ENCODE assay signal across 10 mouse cellular contexts in the genomic region with DNA sequence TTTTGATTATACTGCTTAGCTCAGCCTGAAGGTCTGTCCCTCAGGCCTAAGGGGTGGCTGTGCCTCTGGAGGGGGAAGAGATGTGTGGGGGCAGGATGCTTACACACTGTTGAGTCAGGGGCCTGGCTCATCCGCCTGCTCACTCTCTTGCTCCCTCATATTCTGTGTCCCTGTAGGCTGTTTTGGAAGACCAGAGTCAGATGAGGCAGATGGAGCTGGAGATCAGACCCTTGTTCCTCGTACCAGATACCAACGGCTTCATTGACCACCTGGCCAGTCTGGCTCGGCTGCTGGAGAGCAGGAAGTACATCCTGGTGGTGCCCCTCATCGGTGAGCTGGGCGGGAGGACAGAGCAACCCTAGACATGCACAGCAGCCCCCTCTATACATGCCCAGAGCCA. TPM values are rescaled to one million over a fixed set of nuclear protein-coding genes. Genes with fewer than 3 reads are reported as not detected.
A peak's percentile ranks its signal among the peaks of the same experiment; 100 is the strongest.
DNase-seq lines count a peak whose midpoint lies in the region; ATAC-seq and TF ChIP-seq lines count a peak whose summit lies in the region.
"Had no signal": no experiment of that assay in that cellular context is flagged by ENCODE, and none has a peak within 500 bp of the region (broad histone marks: within the 10 kb centered on the region; RNA-seq: fewer than 3 reads in every experiment).

No protein-coding gene starts in this region.

- H3K9me3 ChIP-seq in embryonic facial prominence, embryonic 13.5 days: no peaks in the 10 kb centered on the region
- no peaks in the 10 kb centered on the region for H3K9me3 ChIP-seq in limb, embryonic 12.5 days

- ATAC-seq in embryonic facial prominence, embryonic 13.5 days (ENCODE audit: insufficient number of reproducible peaks, insufficient read depth, low FRiP score, low TSS enrichment, low read depth): no peak
- ATAC-seq in limb, embryonic 12.5 days (ENCODE audit: insufficient number of reproducible peaks, insufficient read depth, low FRiP score, low TSS enrichment, low read depth): no peak
- ATAC-seq: inflammation-experienced regulatory T-cells, adult 6 months had no signal

- H3K27ac ChIP-seq in gastrocnemius, adult 2 months: peak overlapping the region; percentile 92
- H3K27ac ChIP-seq in layer of hippocampus, adult 2 months: peak overlapping the region; percentile 74
- no peak overlapping the region for H3K27ac ChIP-seq in embryonic facial prominence, embryonic 13.5 days
- peak overlapping the region; percentile 53 for H3K27ac ChIP-seq in limb, embryonic 12.5 days

- 53% methylated on average over 6 of the region's 6 CpGs for WGBS in embryonic facial prominence, embryonic 13.5 days
- WGBS in limb, embryonic 12.5 days: 36% methylated on average over 6 of the region's 6 CpGs

- intact Hi-C loops in gastrocnemius, adult 2 months (cut with DNase I): no loop called here

- no peak for TF ChIP-seq CTCF in gastrocnemius, adult 2 months (IDR thresholded peaks at IDR 0.05)
- no peak for TF ChIP-seq CTCF in layer of hippocampus, adult 2 months (conservative IDR thresholded peaks at IDR 0.05)

- no peak for DNase-seq in gastrocnemius, adult 2 months
- DNase-seq in gastrocnemius, postnatal 25 days: no peak
- DNase-seq in layer of hippocampus, adult 2 months (ENCODE audit: low spot score in 2 of 2): no peak
- DNase-seq in layer of hippocampus, adult 8-10 months (ENCODE audit: low spot score in 2 of 2): no peak
- DNase-seq in urinary bladder, postnatal 14 days (ENCODE audit: low spot score): no peak
- no peak for DNase-seq in adrenal gland, adult 8-10 months
- DNase-seq: thymus, postnatal 25 days had no signal

- H3K4me3 ChIP-seq in gastrocnemius, adult 2 months: no peak overlapping the region
- H3K4me3 ChIP-seq in layer of hippocampus, adult 2 months: no peak overlapping the region
- no peak overlapping the region for H3K4me3 ChIP-seq in embryonic facial prominence, embryonic 13.5 days
- no peak overlapping the region for H3K4me3 ChIP-seq in limb, embryonic 12.5 days (replicated peaks)

- H3K36me3 ChIP-seq in embryonic facial prominence, embryonic 13.5 days: peaks cover 36% of the 10 kb centered on the region
- peaks cover 37% of the 10 kb centered on the region for H3K36me3 ChIP-seq in limb, embryonic 12.5 days

- no peak overlapping the region for H3K4me2 ChIP-seq in embryonic facial prominence, embryonic 13.5 days
- H3K4me2 ChIP-seq in limb, embryonic 12.5 days: no peak overlapping the region

- peaks cover 28% of the 10 kb centered on the region for H3K4me1 ChIP-seq in embryonic facial prominence, embryonic 13.5 days
- peaks cover 41% of the 10 kb centered on the region for H3K4me1 ChIP-seq in limb, embryonic 12.5 days (replicated peaks)

- H3K27me3 ChIP-seq in embryonic facial prominence, embryonic 13.5 days: no peaks in the 10 kb centered on the region
- no peaks in the 10 kb centered on the region for H3K27me3 ChIP-seq in limb, embryonic 12.5 days

- peak overlapping the region; percentile 28; the same call in 1 of the 2 replicates for H3K9ac ChIP-seq in embryonic facial prominence, embryonic 13.5 days
- H3K9ac ChIP-seq in limb, embryonic 12.5 days (replicated peaks): no peak overlapping the region

RNA-seq across cellular contexts. Expression of a gene that starts 13.3 kb away (rescaled TPM):
- 1 to 10 TPM; 4.6 to 6.6 TPM for total RNA-seq in gastrocnemius, adult 2 months (2021)
- 1 to 10 TPM; 5.7 to 5.9 TPM for total RNA-seq in gastrocnemius, postnatal 25 days (2021)
- 1 to 10 TPM; 3.8 to 3.9 TPM for total RNA-seq in layer of hippocampus, adult 2 months (2021)
- total RNA-seq in layer of hippocampus, adult 8-10 months (2022): 1 to 10 TPM; 2.9 to 4.9 (median 3.9) TPM
- polyA plus RNA-seq in embryonic facial prominence, embryonic 13.5 days (2015; fragmentation: Nextera tagmentation; extraction: Ambion mirVana): 8.2 and 9.7 TPM in 2 replicates
- 30.3 and 35.5 TPM in 2 replicates for polyA plus RNA-seq in limb, embryonic 12.5 days (2016; fragmentation: Nextera tagmentation; extraction: Ambion mirVana)
- total RNA-seq in adrenal gland, adult 8-10 months (2022): 10 to 100 TPM in 2 of 4 experiments, 1 to 10 TPM in 2; 7.7 to 16.5 (median 11.4) TPM

RNA-seq across cellular contexts. Expression of a gene that starts 22.6 kb away (rescaled TPM):
- total RNA-seq in gastrocnemius, adult 2 months (2021): 1 to 10 TPM; 2.5 to 3.6 TPM
- total RNA-seq in gastrocnemius, postnatal 25 days (2021): 1 to 10 TPM; 2.8 to 3.3 TPM
- 10 to 100 TPM; 19.3 to 22.4 TPM for total RNA-seq in layer of hippocampus, adult 2 months (2021)
- total RNA-seq in layer of hippocampus, adult 8-10 months (2022): 10 to 100 TPM; 15.6 to 23.4 (median 19.8) TPM
- 28.7 and 30.4 TPM in 2 replicates for polyA plus RNA-seq in embryonic facial prominence, embryonic 13.5 days (2015; fragmentation: Nextera tagmentation; extraction: Ambion mirVana)
- 29.6 and 31.0 TPM in 2 replicates for polyA plus RNA-seq in limb, embryonic 12.5 days (2016; fragmentation: Nextera tagmentation; extraction: Ambion mirVana)
- 10 to 100 TPM; 22.3 to 28.9 (median 25.9) TPM for total RNA-seq in adrenal gland, adult 8-10 months (2022)

RNA-seq across cellular contexts. Expression of a gene that starts 35.1 kb away (rescaled TPM):
- total RNA-seq in gastrocnemius, adult 2 months (2021): 1 to 10 TPM; 5.5 to 6.2 TPM
- 1 to 10 TPM; 5.6 to 5.8 TPM for total RNA-seq in gastrocnemius, postnatal 25 days (2021)
- total RNA-seq in layer of hippocampus, adult 2 months (2021): 10 to 100 TPM; 30.7 to 31.4 TPM
- total RNA-seq in layer of hippocampus, adult 8-10 months (2022): 10 to 100 TPM; 28.9 to 38.6 (median 30.9) TPM
- 20.8 and 24.5 TPM in 2 replicates for polyA plus RNA-seq in embryonic facial prominence, embryonic 13.5 days (2015; fragmentation: Nextera tagmentation; extraction: Ambion mirVana)
- 24.0 and 25.5 TPM in 2 replicates for polyA plus RNA-seq in limb, embryonic 12.5 days (2016; fragmentation: Nextera tagmentation; extraction: Ambion mirVana)
- total RNA-seq in adrenal gland, adult 8-10 months (2022): 10 to 100 TPM; 32.3 to 46.1 (median 44.7) TPM

RNA-seq across cellular contexts. Expression of a gene that starts 37.6 kb away (rescaled TPM):
- 1 to 10 TPM in 1 of 2 experiments, under 1 TPM in 1; 0.54 to 1.1 TPM for total RNA-seq in gastrocnemius, adult 2 months (2021)
- total RNA-seq in gastrocnemius, postnatal 25 days (2021): 1 to 10 TPM in 1 of 2 experiments, under 1 TPM in 1; 1.00 to 1.7 TPM
- 100 to 1,000 TPM; 104 to 110 TPM for total RNA-seq in layer of hippocampus, adult 2 months (2021)
- total RNA-seq in layer of hippocampus, adult 8-10 months (2022): 100 to 1,000 TPM in 2 of 4 experiments, 10 to 100 TPM in 2; 80.7 to 110 (median 97.3) TPM
- 6.0 and 7.1 TPM in 2 replicates for polyA plus RNA-seq in embryonic facial prominence, embryonic 13.5 days (2015; fragmentation: Nextera tagmentation; extraction: Ambion mirVana)
- polyA plus RNA-seq in limb, embryonic 12.5 days (2016; fragmentation: Nextera tagmentation; extraction: Ambion mirVana): 1.5 and 2.1 TPM in 2 replicates
- total RNA-seq in adrenal gland, adult 8-10 months (2022): 10 to 100 TPM; 39.9 to 74.9 (median 58.7) TPM

Comparison
In these comparisons a context has a peak if more than half of its experiments do, and no peak if none do; other contexts are left out.
1. RNA of a gene that starts 35.1 kb away (total RNA-seq): 32.3 to 46.1 TPM in adrenal gland, adult 8-10 months, 28.9 to 38.6 TPM in layer of hippocampus, adult 8-10 months and 30.7 to 31.4 TPM in layer of hippocampus, adult 2 months; 5.5 to 6.2 TPM in gastrocnemius, adult 2 months and 5.6 to 5.8 TPM in gastrocnemius, postnatal 25 days; every median in the first group is over 4 times any median in the second.